Mouse (Mus musculus) thymus, adult 2 months (tissue): ENCODE measurements around the gene P2rx7. TPM values are rescaled to one million over a fixed set of nuclear protein-coding genes. Genes with fewer than 3 reads are reported as not detected.

Experiments
- DNase-seq: peaks from one replicate; pipeline ENCODE4 v3.0.0; 2021
- H3K27ac ChIP-seq: fragments of 200-500 bp; 2 replicates; pipeline ENCODE4 v1.5.1; 2012; ENCODE audit warnings: low read length, control low read depth; ENCODE audit not compliant: control insufficient read depth, insufficient read depth
- H3K27me3 ChIP-seq: fragments of 200-500 bp; 2 replicates; pipeline ENCODE4 v1.6.1; 2012; ENCODE audit warnings: mild to moderate bottlenecking, low read length, moderate library complexity, mixed read lengths; ENCODE audit not compliant: control insufficient read depth, insufficient read depth
- H3K36me3 ChIP-seq: fragments of 200-500 bp; 2 replicates; pipeline ENCODE4 v1.6.1; 2012; ENCODE audit warnings: mild to moderate bottlenecking, low read length, moderate library complexity; ENCODE audit not compliant: control insufficient read depth, insufficient read depth
- H3K4me1 ChIP-seq: fragments of 200-500 bp; replicated peaks from 2 replicates; pipeline ENCODE4 v1.6.1; 2012; ENCODE audit warnings: low read length; ENCODE audit not compliant: control insufficient read depth, insufficient read depth
- H3K4me3 ChIP-seq: fragments of 200-500 bp; 2 replicates; pipeline ENCODE4 v1.5.1; 2012; ENCODE audit warnings: mild to moderate bottlenecking, low read length, control low read depth, moderate library complexity; ENCODE audit not compliant: control insufficient read depth, insufficient read depth
- CTCF ChIP-seq: fragments of 200-500 bp; IDR thresholded peaks from 2 replicates; pipeline ENCODE4 v1.5.1; 2012; ENCODE audit warnings: mild to moderate bottlenecking, control low read depth, low read length, moderate library complexity, borderline replicate concordance; ENCODE audit not compliant: control insufficient read depth, poor library complexity, insufficient read depth; ENCODE audit errors: extremely low read depth
- POLR2A ChIP-seq: fragments of 200-500 bp; IDR thresholded peaks from 2 replicates; pipeline ENCODE4 v1.6.1; 2012; ENCODE audit warnings: mild to moderate bottlenecking, low read length, control low read depth, moderate library complexity; ENCODE audit not compliant: control insufficient read depth, poor library complexity, insufficient read depth; ENCODE audit errors: extremely low read depth
- WGBS: fragments of 180-500 bp; shearing (Covaris S2); methylation state at CpG from one replicate; pipeline ENCODE4 v1.1.7; 2018; 5-methylcytosine and 5-hydroxymethylcytosine counted together
- polyA plus RNA-seq: library from polyadenylated mRNA; depleted of rRNA; stranded (reverse); fragments of >200 nt; gene quantifications from 2 replicates; pipeline ENCODE4 v1.2.3, GENCODE M21; 2012

Gene P2rx7
- polyA plus RNA-seq, 1 experiment, result 18.5 TPM

GRCm38 (mm10) chr5:122698041-122698700 lies 54.5 kb downstream of the P2rx7 start:
- peak; percentile 38 for DNase-seq
- no peak for TF ChIP-seq POLR2A
- TF ChIP-seq CTCF, result no peak
- H3K4me3 ChIP-seq, result no peak overlapping the region
- H3K4me1 ChIP-seq, result peaks cover 19% of the 10 kb centered on the region
- H3K36me3 ChIP-seq, result no peaks in the 10 kb centered on the region
- 19% methylated on average over 10 of the region's 10 CpGs for WGBS
- H3K27ac ChIP-seq, result peak overlapping the region; percentile 34
- H3K27me3 ChIP-seq, result no peaks in the 10 kb centered on the region

- TF ChIP-seq POLR2A (no peak), CTCF (no peak)
- H3K27me3 ChIP-seq, result no peaks in the 10 kb centered on the region
- H3K4me1 ChIP-seq, result peaks cover 19% of the 10 kb centered on the region
- no peak overlapping the region for H3K4me3 ChIP-seq
- H3K36me3 ChIP-seq, result no peaks in the 10 kb centered on the region
- no peak for DNase-seq
- H3K27ac ChIP-seq, result peak overlapping the region; percentile 34
- 50% methylated on average over 9 of the region's 9 CpGs for WGBS
These were observed 55.0 kb downstream of the P2rx7 start for GRCm38 (mm10) chr5:122698701-122699060.

DNA sequence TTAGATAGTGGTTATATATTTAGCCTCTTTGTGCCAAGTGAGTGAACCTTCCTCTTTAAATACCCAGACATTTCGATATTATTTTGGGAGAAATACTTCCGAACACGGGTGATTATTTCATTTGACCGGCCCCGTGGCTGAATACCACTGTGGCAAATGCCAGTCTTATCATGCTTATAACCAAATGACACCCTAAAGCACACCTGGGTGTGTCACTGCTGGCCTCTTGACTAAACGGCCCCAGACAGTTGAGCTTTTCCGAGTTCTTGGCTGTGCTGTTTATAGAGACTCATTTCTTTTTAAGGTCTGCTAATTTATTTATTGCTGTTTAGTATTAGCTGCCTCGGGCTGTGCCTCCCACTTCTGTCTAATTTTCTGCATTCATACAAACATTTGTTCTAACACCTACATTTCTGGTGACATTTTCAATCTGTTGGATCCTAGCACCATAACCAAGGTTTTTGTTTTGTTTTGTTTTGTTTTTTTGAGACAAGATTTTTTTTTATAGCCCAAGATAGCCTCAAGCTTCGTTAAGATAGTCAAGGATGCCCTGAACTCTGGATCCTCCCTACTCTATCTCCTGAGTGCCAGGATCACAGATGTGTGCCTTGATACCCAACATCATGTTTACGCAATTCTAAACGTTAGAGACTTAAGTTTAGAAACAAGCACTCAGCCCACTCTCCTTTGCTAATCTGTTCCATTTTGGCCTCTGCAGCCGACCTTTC lies 56.6 kb downstream of the P2rx7 start:
- no peak for DNase-seq
- no peak overlapping the region for H3K27ac ChIP-seq
- H3K4me3 ChIP-seq, result no peak overlapping the region
- no peaks in the 10 kb centered on the region for H3K27me3 ChIP-seq
- WGBS, result 91% methylated on average over 12 of the region's 12 CpGs
- peaks cover 19% of the 10 kb centered on the region for H3K4me1 ChIP-seq
- no peak for TF ChIP-seq CTCF
- no peak for TF ChIP-seq POLR2A
- no peaks in the 10 kb centered on the region for H3K36me3 ChIP-seq

DNA sequence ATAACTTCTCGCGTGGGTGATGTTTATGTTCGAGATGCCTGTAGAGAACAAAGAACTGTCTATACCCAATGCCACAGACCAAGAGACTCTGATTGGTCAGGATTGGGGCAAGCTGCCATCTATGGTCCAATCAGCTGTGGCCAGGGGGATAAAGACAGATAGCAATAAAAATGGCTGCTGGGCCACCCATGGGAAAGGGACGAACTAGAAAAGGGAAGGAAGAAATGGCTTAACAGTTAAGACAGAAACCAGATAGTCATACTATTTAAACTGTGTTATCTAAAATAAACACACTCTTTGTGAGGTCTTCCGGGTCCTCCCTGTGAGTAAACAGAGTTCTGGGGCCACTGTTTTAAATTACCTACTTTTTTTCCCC lies 57.1 kb downstream of the P2rx7 start:
- TF ChIP-seq POLR2A, result no peak
- TF ChIP-seq CTCF, result no peak
- Histone ChIP-seq H3K36me3 (no peaks in the 10 kb centered on the region), H3K27ac (no peak overlapping the region), H3K4me3 (no peak overlapping the region), H3K27me3 (no peaks in the 10 kb centered on the region), H3K4me1 (peaks cover 19% of the 10 kb centered on the region)
- no peak for DNase-seq
- 81% methylated on average over 5 of the region's 5 CpGs for WGBS

DNA sequence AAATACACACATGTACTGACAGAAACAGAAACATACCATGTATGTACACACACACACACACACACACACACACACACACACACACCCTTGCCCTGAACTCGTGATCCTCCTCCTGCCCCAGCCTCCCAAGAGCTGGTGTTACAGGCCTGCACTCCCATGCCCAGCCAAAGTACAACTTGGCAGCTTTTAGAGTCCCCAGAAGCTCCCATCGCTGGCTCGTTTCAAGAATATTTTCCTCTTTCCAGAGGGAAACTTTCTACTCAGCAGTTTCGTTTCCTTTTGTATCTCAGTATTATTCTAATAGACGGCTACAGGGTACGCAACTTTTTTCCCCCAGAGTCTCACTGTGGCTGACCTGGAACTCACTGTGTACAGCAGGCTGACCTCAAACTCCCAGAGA lies 58.4 kb downstream of the P2rx7 start:
- Histone ChIP-seq H3K4me1 (peaks cover 23% of the 10 kb centered on the region), H3K27me3 (no peaks in the 10 kb centered on the region), H3K4me3 (no peak overlapping the region), H3K36me3 (no peaks in the 10 kb centered on the region), H3K27ac (no peak overlapping the region)
- 93% methylated on average over 6 of the region's 6 CpGs for WGBS
- no peak for DNase-seq
- TF ChIP-seq CTCF (no peak), POLR2A (no peak)

GRCm38 (mm10) chr5:122703574-122703973 lies 59.9 kb downstream of the P2rx7 start:
- Histone ChIP-seq H3K27ac (no peak overlapping the region), H3K27me3 (no peaks in the 10 kb centered on the region), H3K4me1 (peaks cover 16% of the 10 kb centered on the region), H3K4me3 (no peak overlapping the region), H3K36me3 (no peaks in the 10 kb centered on the region)
- WGBS, result 94% methylated on average over 2 of the region's 2 CpGs
- no peak for TF ChIP-seq POLR2A
- TF ChIP-seq CTCF, result no peak
- no peak for DNase-seq

GRCm38 (mm10) chr5:122704571-122704970 lies 60.9 kb downstream of the P2rx7 start:
- H3K27ac ChIP-seq, result no peak overlapping the region
- H3K36me3 ChIP-seq, result no peaks in the 10 kb centered on the region
- DNase-seq, result no peak
- no peaks in the 10 kb centered on the region for H3K27me3 ChIP-seq
- WGBS, result 84% methylated on average over 4 of the region's 4 CpGs
- peaks cover 8% of the 10 kb centered on the region for H3K4me1 ChIP-seq
- no peak for TF ChIP-seq CTCF
- TF ChIP-seq POLR2A, result no peak
- no peak overlapping the region for H3K4me3 ChIP-seq
